Mouse (Mus musculus): ENCODE results near the gene Mpzl1. TPM values are rescaled to one million over a fixed set of nuclear protein-coding genes. Genes with fewer than 3 reads are reported as not detected.

Mpzl1 gene
- total and polyA plus RNA-seq, 2 experiments from 2014 or later: 17.9 to 57.5 TPM

DNA sequence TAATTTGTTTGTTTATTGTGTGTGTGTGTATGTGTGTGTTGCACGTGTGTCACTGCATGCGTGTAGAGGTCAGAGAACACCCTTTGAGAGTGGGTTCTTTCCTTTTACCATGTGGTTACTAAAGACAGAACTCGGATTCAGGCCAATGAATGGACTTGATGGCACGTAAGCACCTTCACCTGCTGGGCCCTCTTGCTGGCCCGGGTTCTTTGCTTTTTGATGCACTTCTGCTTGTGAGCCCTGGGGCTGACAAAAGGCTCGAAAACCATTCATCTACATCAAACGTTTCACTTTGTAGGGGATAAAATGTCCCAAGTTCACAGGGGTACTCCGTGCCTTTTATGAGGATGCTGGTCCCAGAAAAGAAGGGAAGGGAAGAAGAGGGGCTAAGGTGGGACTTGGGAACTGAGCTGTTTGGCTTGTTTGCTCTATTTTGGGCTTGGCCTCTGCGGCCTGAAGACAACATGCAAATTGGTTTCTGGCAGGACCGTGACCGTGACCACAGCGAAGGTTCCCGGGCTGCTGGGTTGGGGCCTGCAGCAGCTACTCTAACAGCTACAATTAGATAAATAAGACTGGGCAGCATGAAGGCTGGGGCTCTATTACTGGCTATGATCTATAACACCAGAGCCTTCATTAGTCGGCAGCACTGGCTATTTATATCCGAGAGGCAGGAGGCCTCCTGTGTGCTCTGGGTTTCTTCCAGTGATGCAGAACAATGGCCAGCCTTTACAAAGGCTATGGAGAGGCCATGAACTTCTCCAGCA, 28.3 kb upstream of the Mpzl1 start:
- peak; percentile 72 for ATAC-seq (ENCODE audit: insufficient read depth, low read depth)
- peaks cover 54% of the 10 kb centered on the region for H3K36me3 ChIP-seq (replicated peaks; ENCODE audit: control insufficient read depth, insufficient read depth, low read length)
- H3K27ac ChIP-seq (ENCODE audit: low read depth): peak overlapping the region; percentile 82

DNA sequence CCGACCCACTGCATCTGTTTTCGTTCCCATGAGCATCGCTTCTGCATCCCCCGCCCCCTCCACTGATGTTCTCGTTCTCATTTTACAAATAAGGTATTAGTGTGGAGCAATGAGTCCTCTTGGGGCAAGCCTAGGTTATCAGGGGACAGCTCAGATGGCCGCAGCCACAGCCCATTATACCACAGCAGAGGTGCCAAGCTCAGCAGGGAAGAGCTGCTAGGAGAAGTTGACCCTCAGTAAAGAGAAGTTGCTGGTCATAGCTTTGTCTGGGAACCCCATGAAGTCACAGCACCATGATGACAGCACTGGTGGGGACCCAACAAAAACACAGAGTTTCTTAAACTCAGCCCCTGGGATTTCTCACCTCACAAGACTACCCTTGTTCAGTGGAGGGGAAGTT, 27.4 kb upstream of the Mpzl1 start:
- DNase-seq (ENCODE audit: low spot score) (no peak), ATAC-seq (ENCODE audit: insufficient read depth, low read depth) (no peak)
- no peaks in the 10 kb centered on the region for H3K9me3 ChIP-seq (replicated peaks; ENCODE audit: control insufficient read depth, low read length)
- H3K36me3 ChIP-seq (replicated peaks; ENCODE audit: control insufficient read depth, insufficient read depth, low read length): peaks cover 59% of the 10 kb centered on the region
- no peak overlapping the region for H3K4me3 ChIP-seq (ENCODE audit: low read depth, low read length)
- peaks cover 29% of the 10 kb centered on the region for H3K4me1 ChIP-seq (ENCODE audit: control insufficient read depth, insufficient read depth)
- WGBS: 77% methylated on average over 6 of the region's 6 CpGs
- no peak overlapping the region for H3K27ac ChIP-seq (ENCODE audit: low read depth)
- H3K4me2 ChIP-seq (ENCODE audit: low read depth, low read length): no peak overlapping the region
- H3K27me3 ChIP-seq (ENCODE audit: control insufficient read depth, insufficient read depth, low read length): no peaks in the 10 kb centered on the region
- no peak for TF ChIP-seq CTCF (IDR thresholded peaks at IDR 0.05; ENCODE audit: low read depth)
- TF ChIP-seq EP300 (IDR thresholded peaks at IDR 0.05; ENCODE audit: low read depth): no peak
- H3K9ac ChIP-seq (replicated peaks; ENCODE audit: low read depth, low read length): no peak overlapping the region

More for the DNA sequence above, 28.3 kb upstream of the Mpzl1 start:
- H3K4me3 ChIP-seq (ENCODE audit: low read depth, low read length): no peak overlapping the region
- H3K9ac ChIP-seq (replicated peaks; ENCODE audit: low read depth, low read length): peak overlapping the region; percentile 3; the same call in 1 of the 2 replicates
- H3K9me3 ChIP-seq (replicated peaks; ENCODE audit: control insufficient read depth, low read length): no peaks in the 10 kb centered on the region
- peak; percentile 72 for DNase-seq (ENCODE audit: low spot score)
- H3K27me3 ChIP-seq (ENCODE audit: control insufficient read depth, insufficient read depth, low read length): no peaks in the 10 kb centered on the region
- TF ChIP-seq EP300 (IDR thresholded peaks at IDR 0.05; ENCODE audit: low read depth) (no peak), CTCF (IDR thresholded peaks at IDR 0.05; ENCODE audit: low read depth) (no peak)
- H3K4me1 ChIP-seq (ENCODE audit: control insufficient read depth, insufficient read depth): peaks cover 37% of the 10 kb centered on the region
- H3K4me2 ChIP-seq (ENCODE audit: low read depth, low read length): no peak overlapping the region
- WGBS: 40% methylated on average over 15 of the region's 15 CpGs

DNA sequence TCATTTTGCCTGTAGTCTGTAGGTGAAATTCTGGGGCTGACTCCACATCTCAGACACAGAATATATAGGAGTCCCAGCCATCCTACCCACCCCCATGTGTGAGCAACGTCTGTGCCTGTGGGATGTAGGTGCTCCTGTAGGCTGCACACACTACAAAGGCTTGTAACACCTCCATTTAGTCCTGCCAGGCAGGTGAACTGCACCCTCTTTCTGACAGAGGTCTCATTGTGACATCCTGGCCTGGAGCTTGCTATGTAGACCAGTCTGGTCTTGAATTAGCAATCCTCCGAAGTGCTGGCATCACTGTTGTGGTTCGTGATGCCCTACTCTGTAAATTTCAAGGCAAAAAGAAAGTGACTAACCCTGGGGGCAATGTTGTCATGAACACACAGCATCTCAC, 26.9 kb upstream of the Mpzl1 start:
- Histone ChIP-seq H3K27me3 (ENCODE audit: control insufficient read depth, insufficient read depth, low read length) (no peaks in the 10 kb centered on the region), H3K27ac (ENCODE audit: low read depth) (no peak overlapping the region), H3K4me1 (ENCODE audit: control insufficient read depth, insufficient read depth) (peaks cover 24% of the 10 kb centered on the region), H3K9me3 (replicated peaks; ENCODE audit: control insufficient read depth, low read length) (no peaks in the 10 kb centered on the region), H3K4me2 (ENCODE audit: low read depth, low read length) (no peak overlapping the region), H3K4me3 (ENCODE audit: low read depth, low read length) (no peak overlapping the region), H3K9ac (replicated peaks; ENCODE audit: low read depth, low read length) (no peak overlapping the region), H3K36me3 (replicated peaks; ENCODE audit: control insufficient read depth, insufficient read depth, low read length) (peaks cover 64% of the 10 kb centered on the region)
- WGBS: 54% methylated on average over 3 of the region's 3 CpGs
- ATAC-seq (ENCODE audit: insufficient read depth, low read depth) (no peak), DNase-seq (ENCODE audit: low spot score) (no peak)
- TF ChIP-seq EP300 (IDR thresholded peaks at IDR 0.05; ENCODE audit: low read depth): no peak
- no peak for TF ChIP-seq CTCF (IDR thresholded peaks at IDR 0.05; ENCODE audit: low read depth)

DNA sequence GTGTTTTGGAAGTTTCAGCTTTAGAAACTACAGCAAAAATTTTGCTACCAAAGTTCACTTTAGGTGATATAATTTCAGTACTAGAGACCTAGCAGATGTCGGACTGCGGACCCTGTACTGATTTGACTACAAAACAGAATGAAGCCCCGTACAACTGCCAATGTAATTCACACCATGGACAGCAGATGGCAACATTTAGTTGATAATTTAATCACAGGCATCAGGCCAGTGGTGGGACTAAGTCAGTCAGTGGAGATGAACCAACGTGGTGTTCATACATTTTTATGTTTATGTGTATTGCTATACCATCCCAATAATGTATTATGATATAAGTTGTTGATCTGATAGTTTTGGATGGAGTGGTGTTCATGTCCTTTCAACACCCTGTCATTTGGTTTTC, 26.4 kb upstream of the Mpzl1 start:
- no peak overlapping the region for H3K9ac ChIP-seq (replicated peaks; ENCODE audit: low read depth, low read length)
- ATAC-seq (ENCODE audit: insufficient read depth, low read depth) (no peak), DNase-seq (ENCODE audit: low spot score) (peak; percentile 66)
- H3K4me2 ChIP-seq (ENCODE audit: low read depth, low read length): no peak overlapping the region
- H3K4me1 ChIP-seq (ENCODE audit: control insufficient read depth, insufficient read depth): peaks cover 24% of the 10 kb centered on the region
- no peak overlapping the region for H3K4me3 ChIP-seq (ENCODE audit: low read depth, low read length)
- TF ChIP-seq EP300 (IDR thresholded peaks at IDR 0.05; ENCODE audit: low read depth) (no peak), CTCF (IDR thresholded peaks at IDR 0.05; ENCODE audit: low read depth) (peak; percentile 69)
- no peaks in the 10 kb centered on the region for H3K9me3 ChIP-seq (replicated peaks; ENCODE audit: control insufficient read depth, low read length)
- H3K27me3 ChIP-seq (ENCODE audit: control insufficient read depth, insufficient read depth, low read length): no peaks in the 10 kb centered on the region
- H3K36me3 ChIP-seq (replicated peaks; ENCODE audit: control insufficient read depth, insufficient read depth, low read length): peaks cover 63% of the 10 kb centered on the region
- 25% methylated on average over 4 of the region's 4 CpGs for WGBS
- no peak overlapping the region for H3K27ac ChIP-seq (ENCODE audit: low read depth)

DNA sequence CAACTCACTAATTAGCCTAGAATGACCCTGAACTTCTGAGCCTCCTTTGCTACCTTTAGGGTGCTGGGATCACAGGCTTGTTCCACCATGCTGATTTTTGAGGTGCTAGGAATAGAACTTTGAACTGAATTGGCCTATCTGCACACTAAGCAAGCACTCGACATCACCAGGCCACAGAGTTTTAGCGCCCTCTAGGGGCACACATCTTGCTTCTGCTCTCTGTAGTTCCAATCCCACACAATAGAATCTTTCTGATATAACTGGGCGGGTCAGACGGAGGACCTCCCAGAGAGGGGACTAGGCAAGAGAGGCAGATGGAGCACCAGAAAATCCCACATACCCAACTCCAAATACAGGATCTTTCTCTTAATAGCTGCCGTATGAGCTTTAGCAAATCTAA, 24.3 kb upstream of the Mpzl1 start:
- H3K4me3 ChIP-seq (ENCODE audit: low read depth, low read length): no peak overlapping the region
- WGBS: 38% methylated on average over 5 of the region's 5 CpGs
- H3K27ac ChIP-seq (ENCODE audit: low read depth): no peak overlapping the region
- H3K9me3 ChIP-seq (replicated peaks; ENCODE audit: control insufficient read depth, low read length): no peaks in the 10 kb centered on the region
- peak; percentile 84 for TF ChIP-seq CTCF (IDR thresholded peaks at IDR 0.05; ENCODE audit: low read depth)
- no peak for TF ChIP-seq EP300 (IDR thresholded peaks at IDR 0.05; ENCODE audit: low read depth)
- ATAC-seq (ENCODE audit: insufficient read depth, low read depth) (peak; percentile 25; the same call in 1 of the 2 replicates), DNase-seq (ENCODE audit: low spot score) (peak; percentile 78)
- H3K4me2 ChIP-seq (ENCODE audit: low read depth, low read length): no peak overlapping the region
- no peak overlapping the region for H3K9ac ChIP-seq (replicated peaks; ENCODE audit: low read depth, low read length)
- no peaks in the 10 kb centered on the region for H3K27me3 ChIP-seq (ENCODE audit: control insufficient read depth, insufficient read depth, low read length)
- peaks cover 76% of the 10 kb centered on the region for H3K36me3 ChIP-seq (replicated peaks; ENCODE audit: control insufficient read depth, insufficient read depth, low read length)
- H3K4me1 ChIP-seq (ENCODE audit: control insufficient read depth, insufficient read depth): peaks cover 22% of the 10 kb centered on the region
